Mouse (Mus musculus) spleen, adult 18-20 months (tissue): Measurements from ENCODE around the gene Selp.
A peak's percentile ranks its signal among the peaks of the same experiment; 100 is the strongest.

Experiments
- DNase-seq, 2 experiments: peaks; one replicate each; pipeline ENCODE4 v3.0.0; 2022; ENCODE audit warnings: mixed read lengths in 2 of 2

The Selp gene

DNA sequence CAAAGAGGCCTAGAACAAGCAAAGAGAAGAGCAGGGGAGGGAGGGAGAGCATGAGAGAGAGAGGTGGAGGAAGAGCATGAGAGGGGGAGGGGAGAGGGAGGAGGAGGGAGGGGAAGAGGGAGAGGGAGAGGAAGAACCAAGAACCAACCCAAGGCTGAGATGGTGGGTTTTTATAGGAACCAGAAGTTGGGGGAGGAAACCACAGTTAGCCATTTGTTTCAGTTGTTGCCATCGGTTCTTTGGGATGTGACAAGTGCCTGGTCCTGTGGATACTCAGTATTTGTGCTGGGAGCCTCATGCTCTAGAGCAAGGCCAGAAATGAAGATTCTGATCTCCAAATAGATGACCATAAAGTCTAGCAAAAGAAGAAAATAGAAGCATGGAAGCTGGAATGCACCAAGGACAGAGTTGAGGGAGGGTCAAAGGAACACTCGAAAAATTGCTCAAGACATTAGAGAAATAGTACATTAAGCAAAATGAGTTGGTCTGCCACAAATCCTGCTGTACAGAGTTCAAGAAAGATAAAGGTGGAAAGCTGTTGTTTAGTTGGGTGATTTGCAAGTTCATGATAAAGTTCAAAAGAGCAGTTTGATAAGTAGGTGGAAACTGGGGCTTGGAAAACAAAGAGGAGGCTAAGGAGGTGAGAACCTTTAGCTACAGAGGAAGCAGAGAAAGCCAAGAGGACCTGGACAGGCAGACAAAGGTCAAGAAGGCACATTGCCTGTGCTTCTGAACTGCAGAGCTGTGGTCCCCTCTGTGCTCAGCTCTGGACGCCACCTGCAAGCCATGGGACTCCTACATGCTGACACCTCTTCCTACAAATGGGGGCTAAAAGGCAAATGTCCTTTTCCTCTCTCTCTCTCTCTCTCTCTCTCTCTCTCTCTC, 5.1 kb downstream of the Selp start:
- DNase-seq = no peak

DNA sequence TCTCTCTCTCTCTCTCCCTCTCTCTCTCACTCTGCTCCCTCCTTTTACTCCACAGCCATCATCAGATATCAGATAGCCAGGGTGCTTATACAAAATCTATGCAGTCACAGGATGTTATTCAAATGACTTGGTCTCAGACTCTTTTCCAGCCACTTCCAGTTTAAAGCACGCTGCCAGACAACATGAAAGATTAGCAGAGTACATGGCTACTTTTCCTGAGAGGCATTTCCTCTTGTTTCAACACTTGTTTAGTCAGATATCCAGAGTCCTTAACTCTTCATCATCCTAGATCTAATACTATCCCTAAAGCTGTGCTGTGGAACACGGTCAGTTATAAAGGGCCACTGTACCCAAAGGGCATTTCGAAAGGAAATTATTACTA, 5.7 kb downstream of the Selp start:
- DNase-seq = no peak

DNA sequence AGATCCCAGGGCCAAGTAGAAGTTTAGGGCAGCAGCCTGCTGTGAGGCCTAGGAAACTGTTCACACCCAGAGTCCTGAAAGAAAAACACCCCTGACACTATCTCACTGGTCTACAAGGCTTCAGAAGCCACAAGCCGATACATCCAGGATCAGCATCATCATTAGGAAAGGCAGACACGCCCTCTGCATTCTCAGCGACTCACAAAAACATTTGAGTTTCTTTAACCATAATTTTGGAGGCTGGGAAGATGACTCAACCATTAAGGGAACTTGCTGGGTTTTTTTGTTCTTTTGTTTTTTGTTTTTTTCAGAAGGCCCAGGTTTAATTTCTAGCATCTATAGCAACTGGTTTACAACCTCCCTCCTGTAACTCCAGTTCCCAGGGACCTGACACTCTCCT, 8.8 kb downstream of the Selp start:
- DNase-seq = no peak

DNA sequence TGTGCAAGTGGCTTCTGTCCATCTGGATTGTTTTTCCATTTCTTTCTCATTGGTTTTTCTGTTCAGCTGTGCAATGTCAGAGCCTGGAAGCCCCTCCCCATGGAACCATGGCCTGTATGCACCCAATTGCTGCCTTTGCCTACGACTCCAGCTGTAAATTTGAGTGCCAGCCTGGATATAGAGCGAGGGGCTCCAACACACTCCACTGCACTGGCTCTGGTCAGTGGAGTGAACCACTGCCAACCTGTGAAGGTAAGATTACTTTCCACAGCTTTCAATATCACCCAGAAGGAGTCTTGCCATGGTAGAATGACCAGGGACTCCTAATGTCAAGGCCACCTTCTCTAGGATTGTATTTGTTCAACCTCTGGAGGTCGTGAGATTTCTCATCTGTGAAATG, 14.9 kb downstream of the Selp start:
- no peak for DNase-seq

DNA sequence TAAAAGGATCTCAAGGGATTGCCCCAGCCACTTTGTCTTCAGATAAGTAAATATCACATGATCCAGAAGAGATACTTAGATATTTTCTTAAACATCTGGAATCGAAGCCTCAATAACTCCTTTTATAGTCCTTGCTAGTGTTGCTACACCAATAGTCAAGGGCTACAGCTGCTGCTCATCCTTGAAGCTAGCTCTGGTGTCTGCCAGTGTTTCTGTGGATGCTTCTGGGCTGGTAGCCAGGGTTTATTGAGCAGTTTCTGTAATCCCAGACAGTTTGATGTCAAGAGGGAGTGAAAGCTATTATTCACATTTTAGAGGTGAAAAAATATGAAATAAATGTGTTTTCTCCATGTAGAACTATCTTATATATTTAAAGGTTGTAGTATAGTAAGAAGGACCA, 17.5 kb downstream of the Selp start:
- no peak for DNase-seq

DNA sequence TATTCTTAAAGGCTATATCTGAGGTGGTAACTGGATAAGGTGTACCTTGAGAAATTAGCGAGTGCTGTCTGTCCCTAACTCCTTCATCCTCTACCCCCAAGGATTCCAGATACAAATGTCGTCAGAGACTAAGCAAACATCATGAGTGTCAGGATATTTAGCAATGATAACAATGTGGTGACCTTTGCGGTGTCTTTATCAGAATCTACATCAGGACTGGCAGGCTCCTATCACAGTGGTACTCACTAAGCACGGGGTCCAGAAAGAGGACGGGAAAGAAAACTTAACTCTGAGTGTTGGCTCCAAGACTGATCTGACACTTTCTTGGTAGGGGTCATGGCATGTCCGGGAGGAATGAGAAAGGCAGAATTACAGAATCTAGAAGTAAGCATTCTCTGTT, 19.0 kb downstream of the Selp start:
- DNase-seq = no peak

DNA sequence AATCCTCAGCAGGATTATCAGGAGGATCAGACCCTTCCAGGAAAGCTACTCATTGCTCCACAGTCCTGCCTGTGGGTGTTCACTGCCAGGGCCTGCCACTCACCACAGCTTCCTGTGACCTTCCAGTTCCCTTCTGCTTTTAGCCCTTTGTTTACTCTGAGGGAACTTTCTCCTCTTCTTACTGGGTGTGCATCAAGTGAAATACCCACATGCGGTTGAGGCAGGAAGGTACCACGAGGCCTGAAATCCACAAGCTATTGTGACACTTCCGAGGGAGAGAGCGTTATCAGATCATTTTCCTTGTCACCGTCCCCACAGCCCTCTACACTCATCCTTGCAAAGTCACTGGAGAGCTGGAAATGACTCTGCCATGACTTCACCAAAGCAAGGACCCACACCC, 20.3 kb downstream of the Selp start:
- DNase-seq = peak; percentile 25 to 32

DNA sequence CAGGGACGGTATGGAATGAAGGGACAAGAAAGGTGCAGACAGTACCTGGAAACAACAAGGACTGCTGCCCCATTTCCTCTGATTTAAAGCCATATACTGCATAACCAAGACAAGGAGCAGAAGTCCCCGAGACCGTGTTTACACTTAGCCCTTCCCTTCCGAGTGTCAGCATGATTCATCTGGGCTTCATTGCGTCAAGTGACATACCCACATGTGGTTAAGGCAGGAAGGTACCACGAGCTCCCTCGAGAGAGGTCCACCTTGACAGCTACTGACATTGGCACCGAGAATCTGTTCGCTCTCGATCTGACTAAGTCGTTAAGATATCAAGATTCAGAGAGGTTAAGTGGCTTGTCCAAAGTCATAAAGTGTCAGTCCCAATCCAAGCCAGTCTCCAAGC, 20.9 kb downstream of the Selp start:
- DNase-seq = peak; percentile 44 to 55

DNA sequence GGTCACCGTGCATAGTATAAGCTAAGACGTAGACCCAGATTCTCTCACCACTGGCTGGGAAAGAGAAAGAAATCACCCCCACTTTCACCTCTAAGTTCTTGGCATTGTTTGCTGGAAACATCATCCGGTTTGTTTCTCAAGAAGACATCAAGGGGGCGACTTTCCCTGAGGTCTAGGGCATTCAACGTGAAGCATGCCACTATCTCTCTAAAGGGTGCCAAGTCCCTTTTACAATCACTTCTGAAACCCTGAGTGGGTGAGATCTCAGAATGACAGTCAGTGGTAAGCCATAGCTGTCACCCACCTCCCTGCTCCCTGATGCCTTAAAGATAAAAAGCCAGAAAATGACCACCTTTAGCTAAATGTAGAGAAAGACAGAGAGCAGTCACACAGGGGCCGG, 21.6 kb downstream of the Selp start:
- no peak for DNase-seq

DNA sequence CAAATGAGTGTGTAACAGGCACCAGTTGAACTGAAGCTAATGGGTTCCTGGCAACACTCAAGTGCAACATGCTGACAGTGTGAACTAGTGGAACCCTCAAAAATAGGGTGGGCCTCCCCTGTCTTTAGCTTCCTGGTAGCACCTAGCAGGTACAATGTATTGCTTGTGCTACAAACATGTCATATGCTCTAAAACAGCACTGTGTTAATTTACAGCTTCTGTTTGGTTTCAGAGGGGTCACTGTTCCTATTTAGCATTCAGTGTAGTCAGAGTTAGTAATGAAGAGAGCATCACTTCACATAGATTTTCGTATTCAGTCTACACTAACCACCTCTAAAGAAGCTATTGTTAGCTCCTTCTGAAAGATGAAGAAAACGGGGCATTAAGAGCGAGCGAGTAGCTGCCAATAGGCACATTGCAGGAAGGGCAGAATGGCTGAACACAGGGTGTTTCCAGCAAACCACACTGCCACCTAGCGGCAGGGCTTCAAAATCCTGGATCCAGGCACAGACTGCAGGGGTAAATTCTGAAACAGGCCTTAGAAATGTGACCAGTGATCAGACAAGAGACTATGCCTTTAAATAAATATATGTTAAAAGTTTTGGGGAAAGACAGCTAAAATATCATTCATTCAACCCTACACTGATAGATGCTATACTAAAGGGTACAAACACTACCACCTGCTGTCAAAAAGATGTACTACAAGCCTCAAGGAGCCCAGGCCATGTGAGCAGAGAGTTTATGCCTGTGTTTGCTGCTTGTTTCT, 23.5 kb downstream of the Selp start:
- DNase-seq = peak; percentile 72 to 85

DNA sequence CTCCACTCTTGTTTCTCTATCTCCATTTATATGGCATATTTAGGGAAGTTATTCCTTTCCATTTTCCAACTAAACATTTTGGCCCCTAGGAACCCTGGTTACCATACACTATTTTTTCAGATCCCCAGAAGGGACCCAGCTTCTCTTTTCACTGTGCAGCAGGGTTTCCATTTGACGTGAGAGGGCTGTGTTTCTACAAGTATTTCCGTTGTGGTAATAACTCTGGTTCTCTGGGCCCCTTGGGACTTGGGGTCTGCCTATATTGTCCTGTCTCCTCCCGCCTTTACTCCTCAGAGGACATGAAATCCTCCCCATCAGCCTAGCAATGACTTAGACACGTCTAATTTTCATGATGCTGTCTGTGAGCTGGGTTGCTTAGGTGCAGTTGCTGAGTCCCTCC, 24.4 kb downstream of the Selp start:
- DNase-seq = no peak

DNA sequence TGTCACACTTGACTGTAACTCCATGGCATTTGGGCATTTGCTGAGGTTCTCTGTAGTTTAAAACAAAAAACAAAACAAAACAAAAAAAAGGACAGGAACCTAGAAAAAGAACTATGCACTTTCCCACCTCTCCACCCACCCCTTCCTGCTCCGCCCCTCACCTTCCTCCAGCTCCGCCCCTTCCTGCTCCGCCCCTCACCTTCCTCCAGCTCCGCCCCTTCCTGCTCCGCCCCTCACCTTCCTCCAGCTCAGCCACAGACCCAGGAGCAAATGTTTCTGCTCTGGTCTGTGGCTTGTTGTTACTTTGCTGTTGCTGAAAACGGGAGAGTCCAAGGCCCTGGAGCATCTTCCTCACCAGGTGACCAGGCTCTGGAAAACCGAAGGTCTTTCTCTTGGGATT, 34.0 kb downstream of the Selp start:
- peak; percentile 27 to 38 for DNase-seq

DNA sequence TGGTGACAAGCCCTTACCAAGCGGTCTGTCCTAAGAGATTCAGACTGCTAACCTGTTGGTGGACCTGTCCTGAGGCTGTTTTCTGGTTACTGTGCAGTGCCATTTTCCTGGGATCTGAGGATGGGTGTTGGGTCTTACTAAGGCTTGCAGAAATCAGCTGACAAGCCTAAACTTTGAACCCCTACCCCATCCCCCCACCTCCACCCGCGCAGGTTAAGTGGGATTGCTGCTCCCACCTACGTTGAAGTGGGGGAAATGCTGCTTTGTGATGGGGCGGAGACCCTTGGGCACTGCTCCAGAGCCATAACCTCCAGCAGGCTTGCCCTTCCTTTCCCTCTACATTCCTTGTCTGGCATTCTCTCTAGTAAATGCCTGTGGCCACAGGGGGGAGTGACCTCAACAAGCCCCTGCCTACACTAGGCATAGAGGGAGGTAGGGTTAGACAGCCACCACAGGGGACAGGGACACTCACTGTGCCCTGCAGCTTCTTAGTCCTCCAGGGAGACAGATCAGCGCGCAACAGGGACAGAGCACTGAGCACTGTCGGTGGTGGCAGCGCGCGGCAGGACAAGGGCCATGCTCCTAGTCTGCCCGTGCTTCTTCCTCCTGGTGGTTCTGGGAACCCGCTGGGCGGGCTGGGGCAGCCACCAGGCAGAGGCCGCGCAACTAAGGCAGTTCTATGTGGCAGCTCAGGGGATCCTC, 36.5 kb downstream of the Selp start, which contains the start of gene F5:
Gene F5, plus strand, starts transcription at position 452 of the 702 bp plus-strand sequence.
- no peak for DNase-seq

DNA sequence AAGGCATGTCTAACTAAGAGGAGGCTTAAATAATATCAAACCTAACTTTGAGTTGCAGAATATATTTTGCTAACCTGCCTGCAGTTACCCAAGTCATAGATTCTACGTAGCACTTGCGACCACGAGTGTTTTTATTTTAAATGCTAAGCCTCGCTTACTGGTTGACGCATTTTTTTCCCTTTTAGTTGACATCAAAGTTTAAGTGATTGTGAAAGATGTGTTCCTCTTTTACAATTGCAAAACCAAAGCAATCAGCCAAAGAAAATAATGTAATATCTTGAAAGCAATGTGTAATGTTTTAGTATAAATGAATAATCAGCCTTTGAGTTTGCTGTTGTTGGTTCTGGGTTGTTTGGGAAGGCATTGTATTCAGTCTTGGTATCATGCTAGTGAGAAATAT, 37.8 kb downstream of the Selp start:
- DNase-seq = no peak

DNA sequence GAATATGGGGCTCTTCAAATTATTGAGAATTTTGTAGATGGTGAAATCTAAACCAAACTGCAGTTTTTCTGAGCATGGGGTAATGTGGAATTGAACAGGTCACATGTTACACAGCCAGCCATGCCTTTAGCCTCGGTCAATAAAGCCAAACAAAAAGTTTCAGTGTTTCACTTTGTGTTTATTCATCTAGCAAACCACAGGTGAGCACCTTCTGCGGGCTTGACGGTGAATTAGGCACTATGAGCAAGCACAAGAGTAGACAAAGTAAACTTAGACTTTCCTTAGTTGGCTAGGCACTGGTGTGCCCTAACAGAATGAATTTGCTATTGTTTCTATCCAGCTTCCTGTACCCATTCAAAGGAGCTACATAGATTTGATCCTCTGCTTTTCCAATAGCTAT, 39.9 kb downstream of the Selp start:
- no peak for DNase-seq

DNA sequence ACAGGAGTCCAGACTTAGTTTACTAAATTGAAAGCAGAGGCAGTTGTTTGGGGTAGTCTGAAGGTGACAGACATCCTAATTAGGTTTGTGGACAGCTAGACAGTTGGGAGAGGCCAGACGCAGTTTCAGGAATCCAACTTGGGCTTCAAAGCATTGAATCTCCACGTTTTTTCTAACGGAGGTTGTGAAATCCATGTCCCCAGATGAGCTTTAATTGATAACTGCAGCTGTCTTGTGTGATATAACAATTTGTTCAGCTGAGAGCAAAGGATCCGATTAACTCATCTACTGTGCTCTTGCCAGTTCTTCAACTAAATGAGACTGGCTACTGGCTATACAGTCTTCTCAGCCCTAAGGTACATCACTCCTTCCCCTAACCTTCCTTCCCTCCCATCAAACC, 43.5 kb downstream of the Selp start:
- DNase-seq = no peak

DNA sequence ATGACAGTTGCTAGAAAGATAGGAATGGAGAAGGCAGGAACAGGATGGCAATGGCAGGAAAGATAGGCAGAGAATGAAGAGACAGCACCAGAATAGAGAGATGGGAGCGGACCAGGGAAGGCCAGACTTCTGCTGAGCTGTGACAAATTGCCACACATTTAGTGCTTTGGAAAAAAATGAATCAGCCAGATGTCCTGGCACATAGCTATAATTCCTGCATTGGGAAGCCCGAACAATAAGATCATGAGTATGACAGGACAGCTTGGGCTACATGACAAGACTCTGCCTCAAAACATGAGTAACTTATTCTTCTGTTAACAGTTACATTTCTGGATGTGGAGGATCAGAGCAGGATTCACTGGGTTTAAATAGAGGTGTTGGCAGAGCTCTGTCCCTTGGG, 44.7 kb downstream of the Selp start:
- no peak for DNase-seq

DNA sequence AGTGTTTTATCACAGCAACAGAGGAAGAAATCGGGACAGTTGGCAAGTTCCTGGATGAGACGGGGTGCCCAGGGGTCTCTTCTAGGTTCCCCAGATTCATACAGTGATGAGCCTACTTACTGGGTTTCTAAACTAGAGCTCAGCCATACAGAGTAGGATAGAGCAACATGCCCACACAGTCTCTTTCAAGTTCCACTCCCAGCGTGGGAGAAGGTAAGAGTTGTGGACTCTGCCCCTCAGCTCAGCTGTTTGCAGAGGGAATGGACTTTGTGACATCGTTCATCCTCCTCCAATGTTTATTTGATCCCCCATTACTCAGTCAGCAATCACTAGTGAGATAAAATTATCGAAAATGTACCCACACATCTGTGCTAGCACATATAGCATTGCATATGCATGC, 47.7 kb downstream of the Selp start:
- no peak for DNase-seq

DNA sequence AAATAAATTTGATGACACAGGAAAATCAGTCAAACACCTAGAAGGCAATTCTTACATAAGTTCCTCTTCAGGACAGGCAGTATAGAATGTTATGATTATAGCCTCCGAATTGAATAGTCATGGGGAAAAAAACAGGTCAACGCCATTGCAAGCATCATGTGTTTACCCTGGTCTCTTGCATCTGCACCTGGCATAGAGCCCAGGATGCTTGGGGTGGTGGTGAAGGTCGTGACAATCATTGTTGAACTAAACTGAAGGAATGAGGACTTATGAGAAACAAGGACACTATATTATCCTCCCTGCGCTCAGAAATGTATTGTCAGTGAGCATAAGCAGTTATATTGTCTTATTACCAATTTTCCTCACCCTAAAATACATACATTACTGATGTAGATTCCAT, 53.8 kb downstream of the Selp start:
- no peak for DNase-seq

DNA sequence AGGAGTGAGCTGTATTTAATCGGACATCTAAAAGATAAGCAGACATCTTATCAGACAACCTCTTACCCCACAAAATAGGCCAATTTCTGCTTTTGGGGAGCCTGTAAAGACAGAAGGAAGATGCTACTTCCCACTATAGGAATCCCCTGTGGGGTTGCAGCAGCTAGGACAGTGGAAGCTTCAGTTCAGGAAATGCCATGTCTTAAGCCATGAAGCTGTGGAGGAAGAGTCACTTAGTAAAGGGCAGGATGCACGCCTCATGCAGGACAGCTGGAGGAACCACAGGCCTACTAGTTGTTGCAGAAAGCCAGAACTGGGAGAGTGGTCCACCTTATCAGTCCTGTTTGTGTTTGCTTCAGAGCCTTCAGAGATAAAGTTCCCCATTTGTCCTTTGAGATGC, 55.4 kb downstream of the Selp start:
- DNase-seq = no peak

DNA sequence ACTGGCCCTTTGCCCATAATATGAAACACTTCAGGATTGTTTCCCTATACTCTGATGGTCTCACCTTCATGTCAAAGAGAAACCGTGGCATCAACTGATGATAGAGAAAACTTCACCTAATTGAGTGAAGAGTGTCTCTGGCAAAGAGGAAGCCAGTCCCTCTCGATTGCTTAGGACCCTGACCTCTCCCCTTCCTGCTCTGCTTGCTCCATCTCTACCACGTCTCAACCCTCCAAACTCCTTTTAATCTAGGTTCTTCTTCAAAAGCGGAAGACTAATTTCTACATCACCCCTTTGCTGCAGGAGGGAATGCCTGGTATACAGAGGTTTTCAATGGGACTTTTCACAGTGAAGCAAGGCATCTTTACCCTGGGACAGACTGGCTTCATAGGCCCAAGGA, 58.1 kb downstream of the Selp start:
- no peak for DNase-seq

DNA sequence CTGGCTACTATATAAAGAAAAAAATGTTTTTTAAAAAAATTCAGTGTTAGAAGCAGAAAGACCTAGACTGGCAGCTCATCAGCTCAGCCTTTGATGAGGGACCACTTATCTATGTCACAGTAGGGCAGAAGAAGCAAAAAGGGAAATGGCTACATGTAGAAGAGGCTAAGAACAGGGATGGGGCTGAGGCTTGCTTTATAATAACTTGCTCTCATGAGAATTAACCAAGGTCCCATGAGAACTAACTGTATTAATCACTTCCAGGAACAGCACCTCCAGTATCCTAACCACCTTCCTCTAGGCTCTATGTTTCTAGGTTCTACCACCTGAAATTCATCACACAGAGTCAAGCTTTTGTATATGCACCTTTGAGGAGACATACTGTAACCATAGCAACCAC, 61.8 kb downstream of the Selp start:
- DNase-seq = no peak

DNA sequence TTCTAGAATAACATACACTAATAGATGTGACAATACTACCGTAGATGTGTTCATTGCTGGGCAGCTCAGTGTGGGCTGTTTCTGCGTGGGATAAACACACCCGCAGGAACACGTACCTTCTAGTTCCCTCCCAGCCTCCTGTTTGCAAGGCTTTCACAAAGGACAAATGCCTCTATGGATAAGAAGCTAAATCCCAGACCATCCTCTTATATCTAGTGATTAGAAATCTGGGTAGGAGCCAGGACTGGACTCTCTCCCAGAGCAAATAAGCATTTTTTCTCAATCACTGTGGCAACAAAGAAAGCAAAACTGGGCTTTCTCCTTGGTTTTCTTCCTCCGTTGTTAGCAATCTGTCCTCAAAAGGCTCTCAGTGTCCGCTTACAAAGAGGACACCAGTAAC, 63.4 kb downstream of the Selp start:
- DNase-seq = no peak
